Mouse (Mus musculus): ENCODE results near the gene Rpl21.
A peak's percentile ranks its signal among the peaks of the same experiment; 100 is the strongest.

The Rpl21 gene

GRCm38 (mm10) chr5:146815394-146815793, 17.3 kb upstream of the Rpl21 start:
- Histone ChIP-seq H3K27me3 (ENCODE audit: insufficient read depth, low read length) (no peaks in the 10 kb centered on the region), H3K4me1 (replicated peaks; ENCODE audit: low read depth, low read length) (peaks cover 6% of the 10 kb centered on the region), H3K36me3 (ENCODE audit: insufficient read depth, low read length) (no peaks in the 10 kb centered on the region), H3K4me3 (replicated peaks; ENCODE audit: low read length) (no peak overlapping the region), H3K9me3 (ENCODE audit: low read length) (0 out of 2 replicates have a peak, but pooled peaks cover 3% of the 10 kb centered on the region)
- TF ChIP-seq NANOG (IDR thresholded peaks at IDR 0.05; ENCODE audit: borderline replicate concordance, low read length) (no peak), POU5F1 (IDR thresholded peaks at IDR 0.05; ENCODE audit: borderline replicate concordance, low read length) (no peak), CTCF (conservative IDR thresholded peaks at IDR 0.05; ENCODE audit: low read length) (no peak)

GRCm38 (mm10) chr5:146817583-146817982, 15.1 kb upstream of the Rpl21 start:
- TF ChIP-seq NANOG (IDR thresholded peaks at IDR 0.05; ENCODE audit: borderline replicate concordance, low read length) (no peak), POU5F1 (IDR thresholded peaks at IDR 0.05; ENCODE audit: borderline replicate concordance, low read length) (no peak), CTCF (conservative IDR thresholded peaks at IDR 0.05; ENCODE audit: low read length) (no peak)
- no peaks in the 10 kb centered on the region for H3K27me3 ChIP-seq (ENCODE audit: insufficient read depth, low read length)
- H3K36me3 ChIP-seq (ENCODE audit: insufficient read depth, low read length): no peaks in the 10 kb centered on the region
- 0 out of 2 replicates have a peak, but pooled peaks cover 3% of the 10 kb centered on the region for H3K9me3 ChIP-seq (ENCODE audit: low read length)
- no peak overlapping the region for H3K4me3 ChIP-seq (replicated peaks; ENCODE audit: low read length)
- H3K4me1 ChIP-seq (replicated peaks; ENCODE audit: low read depth, low read length): peaks cover 12% of the 10 kb centered on the region

DNA sequence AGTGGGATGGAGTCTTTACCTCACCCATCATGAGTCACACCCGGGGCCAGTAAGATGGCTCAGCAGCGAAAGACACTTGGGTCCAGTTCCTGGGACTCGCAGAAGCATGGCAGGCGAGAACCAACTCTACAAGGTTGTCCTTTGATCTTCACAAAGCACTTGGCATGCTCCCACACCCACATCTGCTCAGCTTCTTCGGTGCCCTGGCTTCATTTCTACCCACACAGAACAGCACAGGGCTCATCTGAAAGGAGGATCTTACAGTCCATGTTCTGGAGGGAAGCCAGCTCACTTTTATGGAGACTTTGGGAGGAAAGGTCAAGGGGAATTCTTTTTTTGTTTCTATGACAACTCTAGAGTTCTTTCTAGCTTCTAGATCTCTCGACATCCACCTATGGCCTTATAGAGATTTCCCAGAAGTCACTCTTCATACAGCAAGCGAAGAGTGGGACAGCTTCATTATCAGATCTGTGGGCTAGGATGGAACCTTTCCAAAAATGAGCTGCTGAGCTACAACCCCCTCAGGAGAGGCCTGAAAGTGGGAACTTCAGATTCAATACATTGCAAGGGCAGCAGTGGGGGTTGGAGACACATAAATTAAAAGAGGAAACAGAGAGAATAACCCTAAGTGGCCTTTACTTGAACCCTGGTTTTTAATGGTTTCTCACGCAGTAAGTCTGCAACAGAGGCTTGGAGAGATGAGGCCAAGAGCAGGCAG, 13.6 kb upstream of the Rpl21 start:
- H3K4me3 ChIP-seq (replicated peaks; ENCODE audit: low read length): no peak overlapping the region
- peaks cover 15% of the 10 kb centered on the region for H3K4me1 ChIP-seq (replicated peaks; ENCODE audit: low read depth, low read length)
- H3K27me3 ChIP-seq (ENCODE audit: insufficient read depth, low read length): no peaks in the 10 kb centered on the region
- TF ChIP-seq CTCF (conservative IDR thresholded peaks at IDR 0.05; ENCODE audit: low read length) (no peak), POU5F1 (IDR thresholded peaks at IDR 0.05; ENCODE audit: borderline replicate concordance, low read length) (no peak), NANOG (IDR thresholded peaks at IDR 0.05; ENCODE audit: borderline replicate concordance, low read length) (no peak)
- H3K9me3 ChIP-seq (ENCODE audit: low read length): 0 out of 2 replicates have a peak, but pooled peaks cover 3% of the 10 kb centered on the region
- H3K36me3 ChIP-seq (ENCODE audit: insufficient read depth, low read length): no peaks in the 10 kb centered on the region

DNA sequence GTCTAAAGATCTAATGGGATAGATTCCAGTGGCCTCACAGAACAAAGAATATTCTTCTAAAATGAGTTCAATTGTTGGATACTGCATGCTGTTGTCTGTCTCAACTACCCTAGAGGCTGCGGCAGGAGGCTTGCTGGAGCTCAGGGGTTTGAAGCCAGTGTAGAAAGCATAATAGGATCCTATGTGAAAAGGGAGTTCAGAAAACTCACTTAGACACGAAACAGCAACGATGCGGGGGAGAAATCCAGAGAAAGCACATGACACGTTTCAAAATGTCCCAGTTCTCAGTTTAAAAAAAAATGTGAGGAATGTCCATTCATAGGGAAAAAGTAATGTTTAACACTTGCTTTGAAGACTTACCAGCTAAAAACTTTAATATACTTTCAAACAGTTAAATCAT, 9.7 kb upstream of the Rpl21 start:
- peaks cover 41% of the 10 kb centered on the region for H3K4me1 ChIP-seq (replicated peaks; ENCODE audit: low read depth, low read length)
- H3K9me3 ChIP-seq (ENCODE audit: low read length): no peaks in the 10 kb centered on the region
- H3K36me3 ChIP-seq (ENCODE audit: insufficient read depth, low read length): no peaks in the 10 kb centered on the region
- TF ChIP-seq POU5F1 (IDR thresholded peaks at IDR 0.05; ENCODE audit: borderline replicate concordance, low read length) (no peak), CTCF (conservative IDR thresholded peaks at IDR 0.05; ENCODE audit: low read length) (no peak), NANOG (IDR thresholded peaks at IDR 0.05; ENCODE audit: borderline replicate concordance, low read length) (no peak)
- H3K4me3 ChIP-seq (replicated peaks; ENCODE audit: low read length): no peak overlapping the region
- H3K27me3 ChIP-seq (ENCODE audit: insufficient read depth, low read length): no peaks in the 10 kb centered on the region

DNA sequence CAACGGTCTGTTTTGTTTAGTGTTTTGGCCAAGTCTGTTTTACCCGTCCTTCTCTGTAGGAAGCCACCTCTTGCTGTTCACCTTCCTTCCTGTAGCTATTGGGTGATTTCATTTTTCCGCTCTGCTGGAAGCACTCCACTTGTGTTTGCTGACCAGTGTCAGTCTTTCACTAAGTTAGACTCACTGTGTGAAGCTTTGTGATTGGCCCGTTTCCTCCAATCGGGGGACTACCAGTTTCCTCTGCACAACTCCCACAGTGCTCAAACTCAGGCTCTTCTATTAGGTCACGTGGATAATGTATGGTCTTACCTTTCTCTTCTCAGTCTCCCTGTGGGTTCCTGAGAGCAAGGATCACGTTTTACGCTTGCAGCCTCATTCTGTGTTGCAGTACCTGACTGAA, 3.2 kb upstream of the Rpl21 start:
- no peaks in the 10 kb centered on the region for H3K9me3 ChIP-seq (ENCODE audit: low read length)
- H3K36me3 ChIP-seq (ENCODE audit: insufficient read depth, low read length): peaks cover 12% of the 10 kb centered on the region
- H3K27me3 ChIP-seq (ENCODE audit: insufficient read depth, low read length): no peaks in the 10 kb centered on the region
- peak overlapping the region; percentile 41 for H3K4me3 ChIP-seq (replicated peaks; ENCODE audit: low read length)
- peaks cover 56% of the 10 kb centered on the region for H3K4me1 ChIP-seq (replicated peaks; ENCODE audit: low read depth, low read length)
- no peak for TF ChIP-seq POU5F1 (IDR thresholded peaks at IDR 0.05; ENCODE audit: borderline replicate concordance, low read length)
- TF ChIP-seq CTCF (conservative IDR thresholded peaks at IDR 0.05; ENCODE audit: low read length): no peak
- no peak for TF ChIP-seq NANOG (IDR thresholded peaks at IDR 0.05; ENCODE audit: borderline replicate concordance, low read length)

DNA sequence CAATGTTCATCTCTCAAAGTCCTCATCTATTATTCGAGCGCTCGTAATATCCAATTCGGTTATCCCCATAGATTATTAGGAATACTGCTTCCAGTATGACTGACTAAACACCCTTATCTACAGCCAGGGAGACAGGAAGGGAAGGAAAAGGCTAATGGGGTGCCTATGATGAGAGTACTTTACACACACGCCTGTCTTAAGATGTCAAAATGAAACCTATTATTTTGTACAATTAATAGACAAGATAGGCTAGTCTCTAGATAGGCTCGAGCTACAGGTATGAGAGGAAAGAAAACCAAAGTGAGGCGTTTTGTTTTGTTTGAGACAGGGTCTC, 288 bp upstream of the Rpl21 start:
- TF ChIP-seq POU5F1 (IDR thresholded peaks at IDR 0.05; ENCODE audit: borderline replicate concordance, low read length) (no peak), CTCF (conservative IDR thresholded peaks at IDR 0.05; ENCODE audit: low read length) (no peak), NANOG (IDR thresholded peaks at IDR 0.05; ENCODE audit: borderline replicate concordance, low read length) (no peak)
- peaks cover 65% of the 10 kb centered on the region for H3K4me1 ChIP-seq (replicated peaks; ENCODE audit: low read depth, low read length)
- H3K9me3 ChIP-seq (ENCODE audit: low read length): no peaks in the 10 kb centered on the region
- peak overlapping the region; percentile 100 for H3K4me3 ChIP-seq (replicated peaks; ENCODE audit: low read length)
- H3K27me3 ChIP-seq (ENCODE audit: insufficient read depth, low read length): no peaks in the 10 kb centered on the region
- H3K36me3 ChIP-seq (ENCODE audit: insufficient read depth, low read length): peaks cover 40% of the 10 kb centered on the region

GRCm38 (mm10) chr5:146833673-146834201, 1.0 kb downstream of the Rpl21 start:
- peaks cover 72% of the 10 kb centered on the region for H3K4me1 ChIP-seq (replicated peaks; ENCODE audit: low read depth, low read length)
- H3K9me3 ChIP-seq (ENCODE audit: low read length): no peaks in the 10 kb centered on the region

DNA sequence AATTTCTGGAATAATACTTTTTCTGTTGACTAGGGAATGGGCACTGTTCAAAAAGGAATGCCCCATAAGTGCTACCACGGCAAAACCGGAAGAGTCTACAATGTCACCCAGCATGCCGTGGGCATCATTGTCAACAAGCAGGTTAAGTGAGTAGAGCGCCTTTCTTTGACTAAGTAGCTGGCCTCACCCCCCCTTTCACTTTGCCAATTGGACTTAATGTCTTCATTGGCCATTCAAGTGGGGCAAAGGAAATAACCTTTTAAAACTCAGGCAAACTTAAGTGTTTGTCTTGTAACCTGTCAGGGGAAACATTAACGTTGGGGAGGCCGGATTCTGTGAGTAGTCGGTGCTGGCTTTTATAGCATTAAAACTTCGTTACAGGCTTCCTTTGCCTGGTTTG, 2.3 kb downstream of the Rpl21 start:
- no peaks in the 10 kb centered on the region for H3K27me3 ChIP-seq (ENCODE audit: insufficient read depth, low read length)

More at GRCm38 (mm10) chr5:146833673-146834201, 1.0 kb downstream of the Rpl21 start:
- H3K4me3 ChIP-seq (replicated peaks; ENCODE audit: low read length): peak overlapping the region; percentile 100
- no peaks in the 10 kb centered on the region for H3K27me3 ChIP-seq (ENCODE audit: insufficient read depth, low read length)
- TF ChIP-seq POU5F1 (IDR thresholded peaks at IDR 0.05; ENCODE audit: borderline replicate concordance, low read length) (no peak), NANOG (IDR thresholded peaks at IDR 0.05; ENCODE audit: borderline replicate concordance, low read length) (no peak), CTCF (conservative IDR thresholded peaks at IDR 0.05; ENCODE audit: low read length) (no peak)
- H3K36me3 ChIP-seq (ENCODE audit: insufficient read depth, low read length): peaks cover 54% of the 10 kb centered on the region

More for the DNA sequence above, 2.3 kb downstream of the Rpl21 start:
- Histone ChIP-seq H3K4me3 (replicated peaks; ENCODE audit: low read length) (peak overlapping the region; percentile 100), H3K36me3 (ENCODE audit: insufficient read depth, low read length) (peaks cover 66% of the 10 kb centered on the region), H3K4me1 (replicated peaks; ENCODE audit: low read depth, low read length) (peaks cover 72% of the 10 kb centered on the region), H3K9me3 (ENCODE audit: low read length) (no peaks in the 10 kb centered on the region)
- TF ChIP-seq POU5F1 (IDR thresholded peaks at IDR 0.05; ENCODE audit: borderline replicate concordance, low read length) (no peak), CTCF (conservative IDR thresholded peaks at IDR 0.05; ENCODE audit: low read length) (no peak)
